Mouse (Mus musculus) adrenal gland, adult 18-20 months (tissue): ENCODE data around the gene Grm1. TPM values are rescaled to one million over a fixed set of nuclear protein-coding genes. Genes with fewer than 3 reads are reported as not detected.
"Not testable (repeated sequence)": the region's sequence is repeated elsewhere in the genome, so short reads cannot be mapped to it uniquely, and the experiment has no call there.

Source experiments
- DNase-seq, 2 experiments: peaks; one replicate each; pipeline ENCODE4 v3.0.0; 2021 to 2022; ENCODE audit warnings: low spot score in 2 of 2
- long read RNA-seq, 2 experiments: library from polyadenylated mRNA; stranded (forward); transcript quantifications; one replicate each; pipeline ENCODE4 v2.0.0; 2021
- total RNA-seq, 2 experiments: library from RNA; stranded (reverse); gene quantifications; 1 replicate in 1 of 2; 2 replicates in 1 of 2; pipeline ENCODE4 v1.2.3; 2021

Gene Grm1
- not detected for total RNA-seq
- long read RNA-seq, experiment 1: 0 reads
- long read RNA-seq, experiment 2: 0 reads

DNA sequence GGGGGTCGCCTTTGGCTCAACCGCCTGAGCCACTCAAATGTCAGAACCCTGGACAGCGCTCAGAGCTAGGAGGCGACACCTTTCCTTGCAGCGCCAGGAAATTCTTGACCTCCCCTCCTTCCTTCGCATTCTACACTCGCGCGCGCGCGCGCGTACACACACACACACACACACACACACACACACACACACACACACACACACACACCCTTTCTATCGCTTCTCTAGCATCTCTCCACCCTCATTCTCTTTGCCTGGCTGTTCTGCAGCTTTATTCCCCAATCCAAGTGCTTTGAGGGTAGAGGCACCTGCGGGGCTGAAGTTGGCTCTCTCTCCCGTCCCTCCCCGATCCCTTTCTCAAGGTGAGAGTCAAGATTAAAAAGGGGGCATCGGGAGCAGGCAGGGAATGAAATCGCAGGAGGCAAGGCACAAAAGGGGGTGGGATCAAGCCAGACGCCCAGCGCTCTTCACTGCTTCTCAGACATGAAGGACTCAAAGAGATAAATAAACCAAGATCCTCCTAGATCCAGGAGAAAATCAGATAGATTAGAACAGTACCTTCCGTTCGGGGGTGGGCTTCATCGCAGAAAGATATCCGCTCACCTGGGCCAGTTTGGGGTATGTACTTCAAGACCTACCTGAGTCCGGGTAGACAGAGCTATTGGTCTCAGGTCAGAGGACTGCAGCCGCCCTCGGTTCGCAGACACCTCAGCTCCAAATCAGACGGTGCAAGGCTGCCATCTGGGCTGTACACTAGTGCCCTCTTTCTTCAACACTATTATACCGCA is at the start of gene Grm1:
Grm1 (minus strand) TSS at position 746 of the 788 bp plus-strand sequence.
- no peak for DNase-seq

- DNase-seq: no peak
These were observed 39.6 kb upstream of the Grm1 start for GRCm38 (mm10) chr10:11121781-11122180.

DNA sequence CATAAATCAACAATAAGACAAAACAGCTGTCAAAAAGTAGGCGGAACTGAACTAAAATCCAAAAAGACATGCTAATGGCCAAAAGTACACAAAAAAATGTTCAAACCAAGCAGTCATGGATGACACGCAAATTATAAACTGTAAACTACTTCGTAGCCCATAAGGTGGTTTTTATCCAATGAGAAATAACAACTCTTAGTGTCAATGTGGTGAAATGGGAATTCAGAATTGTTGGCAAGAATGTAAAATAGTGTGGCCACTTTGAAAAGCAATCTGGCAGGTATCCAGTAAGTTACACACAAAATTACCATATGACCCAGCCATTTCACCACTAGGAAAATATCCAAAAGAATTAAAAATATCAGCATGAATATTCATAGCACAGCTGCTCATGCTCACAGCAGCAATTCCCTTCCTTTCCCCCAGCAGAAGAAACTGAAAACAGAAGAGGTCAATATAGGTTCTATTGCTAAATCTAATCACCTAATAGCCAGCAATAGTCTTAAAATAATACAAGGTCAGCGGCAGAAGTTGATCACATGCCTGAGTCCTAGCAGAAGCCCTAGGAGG is 16.4 kb upstream of the Grm1 start:
- no peak for DNase-seq

- no peak for DNase-seq
These were observed 4.2 kb upstream of the Grm1 start for GRCm38 (mm10) chr10:11086348-11086747.

DNA sequence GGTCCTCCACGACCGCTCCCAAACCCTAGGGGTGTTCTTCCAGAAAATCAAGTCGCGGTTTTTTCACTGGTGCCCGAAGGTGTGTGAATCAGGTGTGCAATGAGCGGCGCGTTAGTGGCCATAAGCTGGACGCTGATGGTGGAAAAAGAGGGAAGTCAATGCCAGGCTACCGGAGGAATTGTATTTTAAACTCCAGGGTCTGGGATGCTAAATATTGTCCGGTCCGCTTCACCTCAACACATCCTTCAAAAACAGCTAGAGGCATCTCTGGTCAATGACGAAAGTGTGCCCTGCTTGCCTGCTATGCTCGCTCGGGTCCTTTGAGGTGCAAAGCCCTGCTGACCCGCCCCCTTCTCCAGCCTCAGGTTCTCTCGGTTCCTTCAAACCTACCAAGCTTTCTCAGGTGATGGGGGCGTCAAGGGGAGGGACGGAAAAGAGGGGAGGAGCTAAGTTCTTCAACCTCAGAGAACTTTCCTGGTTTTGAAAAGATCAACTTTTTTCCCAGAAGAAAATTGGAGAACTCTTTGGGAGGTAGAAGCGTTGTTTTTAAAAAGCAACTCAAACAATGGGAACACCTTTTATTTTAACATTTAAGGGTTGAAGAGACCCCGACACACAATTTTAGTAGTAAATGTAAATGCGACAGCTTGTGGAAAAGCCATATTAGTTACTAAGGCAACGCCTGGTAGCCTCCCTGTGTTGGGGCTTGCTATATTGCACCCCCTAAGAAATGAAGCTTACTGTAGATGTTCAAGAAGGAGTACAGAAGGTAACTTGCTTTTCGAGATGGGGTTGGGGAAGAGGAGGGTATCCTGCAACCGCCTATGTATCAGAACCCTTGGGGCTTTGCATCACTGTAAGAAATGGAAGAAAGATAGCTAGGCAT is 1.2 kb downstream of the Grm1 start:
- no peak for DNase-seq

- no peak for DNase-seq
These were observed 2.0 kb downstream of the Grm1 start for GRCm38 (mm10) chr10:11080013-11080724.

- no peak for DNase-seq
These were observed 2.6 kb downstream of the Grm1 start for GRCm38 (mm10) chr10:11079506-11079905.

DNA sequence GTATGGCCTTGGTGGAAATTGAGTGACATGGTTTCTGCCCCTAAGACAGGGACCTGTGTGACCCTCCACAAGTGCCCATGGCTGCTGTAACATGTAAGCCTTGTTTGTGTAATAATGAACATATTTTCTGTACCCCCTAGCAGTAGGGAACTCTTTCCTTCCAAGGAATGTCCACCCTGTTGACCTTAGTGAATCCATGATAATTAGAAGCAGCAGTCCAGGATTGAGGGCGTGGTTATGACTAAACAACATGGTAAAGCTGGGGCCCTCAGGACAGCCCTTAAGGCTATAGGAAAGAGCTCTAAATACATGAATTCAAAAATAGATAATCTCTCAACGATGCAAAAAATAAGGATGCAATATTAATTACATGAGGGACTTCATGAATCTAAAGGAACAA is 17.0 kb downstream of the Grm1 start:
- DNase-seq: no peak

DNA sequence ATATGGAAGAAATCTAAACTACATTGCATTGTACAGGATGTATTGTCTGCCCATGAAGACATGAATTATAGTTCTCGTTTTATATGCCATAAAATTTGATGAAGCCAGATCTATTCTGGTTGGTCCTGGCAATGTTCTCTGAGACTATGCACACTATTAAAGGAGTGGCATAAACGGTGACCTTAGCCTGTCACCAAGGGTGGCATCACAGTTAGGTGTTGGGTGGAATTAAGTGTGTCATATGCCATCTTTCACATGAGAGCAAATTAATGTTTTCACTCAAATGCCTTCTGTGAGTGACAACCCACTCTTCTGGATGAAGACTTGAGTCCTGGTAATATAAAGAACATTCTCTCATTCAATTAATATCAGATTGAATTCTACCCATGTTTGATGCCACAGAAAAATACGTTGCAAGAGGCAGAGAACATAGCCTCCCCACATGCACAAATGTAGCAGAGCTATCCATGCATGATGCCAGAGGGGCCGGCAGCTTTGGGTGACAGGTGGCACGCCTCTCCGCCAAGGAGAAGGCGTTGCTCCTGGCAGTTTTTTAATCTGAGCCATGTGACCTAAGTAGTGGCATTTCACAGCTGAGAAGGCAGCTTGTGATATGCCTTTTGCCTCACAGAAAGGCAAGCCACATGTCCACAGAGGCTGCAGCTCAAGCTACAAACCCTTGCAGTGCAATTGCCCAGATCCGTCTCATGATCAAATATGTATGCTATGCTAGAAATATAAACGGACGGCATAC is 20.7 kb downstream of the Grm1 start:
- no peak for DNase-seq

GRCm38 (mm10) chr10:11049361-11049760 is 32.8 kb downstream of the Grm1 start:
- no peak for DNase-seq

- DNase-seq: not testable (repeated sequence)
These were observed 36.7 kb downstream of the Grm1 start for GRCm38 (mm10) chr10:11045421-11045820.

DNA sequence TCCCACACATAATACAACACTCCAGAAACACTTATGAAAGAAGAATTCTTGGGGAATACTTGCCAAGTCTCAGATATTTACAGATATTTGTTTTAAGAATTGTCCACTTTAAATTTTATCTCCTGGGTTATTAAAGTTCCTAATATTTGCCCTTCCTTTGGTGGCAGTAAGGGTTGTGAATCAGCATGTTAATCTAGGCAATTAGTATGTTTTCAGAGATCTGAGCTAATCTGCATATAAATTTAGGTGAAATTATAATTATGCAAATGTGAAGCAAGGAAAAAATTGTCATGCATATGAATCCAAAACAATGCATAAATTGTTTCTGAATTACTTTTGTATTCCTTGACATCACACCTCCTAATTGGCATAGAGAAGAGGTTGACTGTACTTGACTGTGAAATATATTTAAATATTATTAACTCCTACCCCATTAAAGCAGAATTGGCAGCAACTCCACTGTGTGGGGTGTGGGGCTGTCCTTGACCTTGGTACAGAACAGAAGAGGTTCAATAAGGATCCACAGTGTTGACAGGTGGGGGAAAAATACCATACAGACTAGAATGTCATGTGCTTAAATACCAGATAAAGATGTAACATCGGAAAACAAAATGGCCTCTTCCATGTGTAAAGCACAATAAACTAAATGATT is 37.6 kb downstream of the Grm1 start:
- no peak for DNase-seq

DNA sequence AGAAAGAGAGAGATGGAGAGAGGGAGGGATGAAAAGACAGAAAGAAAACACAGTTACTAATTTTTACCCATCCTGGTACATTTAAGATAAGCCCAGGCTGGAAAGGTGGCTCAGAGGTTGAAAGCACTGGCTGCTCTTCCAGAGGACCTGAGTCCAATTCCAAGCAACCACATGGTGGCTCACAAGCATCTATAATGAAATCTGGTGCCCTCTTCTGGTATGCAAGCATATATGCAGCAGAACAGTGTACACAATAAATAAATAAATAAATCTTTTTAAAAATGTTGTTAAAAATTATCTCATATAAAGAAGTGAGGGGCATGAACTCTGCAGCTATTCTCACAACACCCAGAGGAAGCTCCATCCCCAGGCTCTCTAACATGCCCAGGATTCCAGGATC is 42.8 kb downstream of the Grm1 start:
- no peak for DNase-seq

DNA sequence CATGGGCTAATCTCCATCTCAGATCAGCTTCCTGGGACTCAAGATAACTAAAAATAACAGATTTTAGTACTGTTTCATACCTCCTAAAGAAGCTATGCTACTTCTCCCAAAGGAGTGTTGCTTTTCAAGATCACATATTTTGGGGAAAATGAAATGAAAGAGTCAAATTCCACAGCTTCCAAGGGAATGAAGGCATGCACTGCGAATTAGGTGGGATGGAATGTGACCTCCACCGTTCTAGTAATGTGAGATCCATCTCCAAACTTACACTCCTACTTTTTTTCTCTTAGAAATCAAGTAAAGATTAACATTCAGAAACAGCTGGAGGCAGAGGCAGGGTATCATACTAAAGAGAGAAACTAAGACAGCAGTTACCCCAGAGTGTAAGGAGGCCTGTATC is 49.9 kb downstream of the Grm1 start:
- DNase-seq: no peak

DNA sequence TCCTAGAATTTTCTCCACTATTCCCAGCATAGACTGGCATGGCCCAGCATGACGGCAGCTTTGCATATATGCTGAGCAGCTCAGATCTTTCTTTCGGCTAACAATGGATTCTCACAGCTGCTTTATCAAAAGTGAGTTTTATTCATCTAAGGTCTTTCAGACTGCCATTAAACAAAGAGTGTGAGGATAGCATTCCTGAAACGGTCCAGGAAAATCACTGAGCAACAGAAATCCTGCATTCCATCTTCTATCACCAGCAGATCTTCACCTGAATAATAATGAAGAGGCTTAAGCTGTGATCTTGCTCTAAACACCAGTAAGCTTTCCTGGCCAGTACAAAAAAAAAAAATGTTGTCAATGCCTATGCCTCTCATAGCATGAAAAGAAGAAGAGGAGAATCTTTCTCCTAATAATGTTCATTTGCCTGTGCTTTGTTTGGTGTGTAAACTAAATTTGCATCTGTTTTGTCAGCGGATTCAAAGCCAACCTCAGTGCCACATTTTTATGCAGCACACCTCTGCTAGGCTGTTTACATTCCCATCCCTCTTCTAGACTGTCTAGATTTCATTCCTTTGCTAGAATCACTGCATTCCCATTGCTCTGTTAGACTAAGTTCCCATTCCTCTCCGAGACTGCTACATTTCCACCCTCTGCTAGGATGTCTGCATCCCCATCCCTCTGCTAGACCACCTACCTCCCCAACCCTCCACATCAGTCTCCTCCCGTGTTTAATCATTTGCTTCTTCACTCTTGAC is 56.2 kb downstream of the Grm1 start:
- DNase-seq: no peak

DNA sequence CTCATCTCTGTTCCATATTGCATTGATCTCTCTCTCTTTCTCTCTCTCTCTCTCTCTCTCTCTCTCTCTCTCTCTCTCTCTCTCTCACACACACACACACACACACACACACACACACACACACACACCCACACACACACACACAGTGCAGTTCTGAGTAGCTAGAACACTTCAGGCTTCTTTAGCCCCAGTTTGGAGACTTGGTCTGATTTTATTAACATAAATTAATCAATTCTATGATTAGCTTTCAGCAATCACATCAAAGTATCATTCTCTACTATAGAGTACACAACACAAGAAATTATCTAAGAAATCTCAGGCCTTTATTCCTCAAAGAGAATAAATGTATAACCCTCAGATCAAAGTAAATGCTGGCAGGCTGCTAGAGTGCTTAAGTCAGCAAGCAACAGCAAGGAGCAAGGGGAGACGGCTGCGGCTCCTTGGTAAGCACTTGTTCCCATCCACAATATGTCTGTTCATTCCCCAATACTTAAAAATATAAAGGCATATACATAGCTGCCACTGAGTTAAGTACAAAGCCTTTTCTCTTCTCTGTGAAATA is 63.1 kb downstream of the Grm1 start:
- DNase-seq: no peak

- no peak for DNase-seq
These were observed 68.5 kb downstream of the Grm1 start for GRCm38 (mm10) chr10:11013653-11014052.

- no peak for DNase-seq
These were observed 85.4 kb downstream of the Grm1 start for GRCm38 (mm10) chr10:10996766-10997165.

GRCm38 (mm10) chr10:10991708-10992107 is 90.4 kb downstream of the Grm1 start:
- DNase-seq: no peak
